Mouse (Mus musculus) spleen, adult 2 months (tissue): ENCODE data around the gene Cse1l. TPM values are rescaled to one million over a fixed set of nuclear protein-coding genes. Genes with fewer than 3 reads are reported as not detected.

ENCODE experiments used
- DNase-seq, 2 experiments: peaks; one replicate each; pipeline versions ENCODE4 v3.0.0 to v3.0.0-alpha.2; 2012 to 2021; ENCODE audit warnings: low spot score in 2 of 2, low read depth in 1 of 2
- H3K27ac ChIP-seq: fragments of 200-500 bp; 2 replicates; pipeline ENCODE4 v1.5.1; 2012; ENCODE audit warnings: low read length, inconsistent platforms; ENCODE audit not compliant: insufficient read depth
- H3K27me3 ChIP-seq: fragments of 200-500 bp; 2 replicates; pipeline ENCODE4 v1.6.1; 2012; ENCODE audit warnings: mild to moderate bottlenecking, moderate library complexity, low read length, inconsistent platforms; ENCODE audit not compliant: control insufficient read depth, insufficient read depth
- H3K36me3 ChIP-seq: fragments of 200-500 bp; 2 replicates; pipeline ENCODE4 v1.6.1; 2012; ENCODE audit warnings: mild to moderate bottlenecking, low read length, inconsistent platforms; ENCODE audit not compliant: control insufficient read depth, insufficient read depth
- H3K4me1 ChIP-seq: fragments of 200-500 bp; 2 replicates; pipeline ENCODE4 v1.6.1; 2011; ENCODE audit warnings: inconsistent platforms; ENCODE audit not compliant: control insufficient read depth, insufficient read depth, insufficient read length
- H3K4me3 ChIP-seq: fragments of 200-500 bp; 2 replicates; pipeline ENCODE4 v1.5.1; 2011; ENCODE audit warnings: mild to moderate bottlenecking, inconsistent platforms; ENCODE audit not compliant: insufficient read depth, insufficient read length; ENCODE audit errors: extremely low read depth
- CTCF ChIP-seq: fragments of 200-500 bp; IDR thresholded peaks from 2 replicates; pipeline ENCODE4 v1.5.1; 2011; ENCODE audit warnings: mild to moderate bottlenecking, inconsistent platforms; ENCODE audit not compliant: insufficient read depth, insufficient read length, insufficient replicate concordance; ENCODE audit errors: extremely low read depth
- POLR2A ChIP-seq: fragments of 200-500 bp; IDR thresholded peaks from 2 replicates; pipeline ENCODE4 v1.6.1; 2011; ENCODE audit warnings: low read depth, low read length, inconsistent platforms
- WGBS: fragments of 180-500 bp; shearing (Covaris S2); methylation state at CpG from one replicate; pipeline ENCODE4 v1.1.7; 2018; 5-methylcytosine and 5-hydroxymethylcytosine counted together
- polyA plus RNA-seq: library from polyadenylated mRNA; depleted of rRNA; stranded (reverse); fragments of >200 nt; gene quantifications from 2 replicates; pipeline ENCODE4 v1.2.3, GENCODE M21; 2012

The Cse1l gene
- polyA plus RNA-seq, 1 experiment: 12.1 TPM

DNA sequence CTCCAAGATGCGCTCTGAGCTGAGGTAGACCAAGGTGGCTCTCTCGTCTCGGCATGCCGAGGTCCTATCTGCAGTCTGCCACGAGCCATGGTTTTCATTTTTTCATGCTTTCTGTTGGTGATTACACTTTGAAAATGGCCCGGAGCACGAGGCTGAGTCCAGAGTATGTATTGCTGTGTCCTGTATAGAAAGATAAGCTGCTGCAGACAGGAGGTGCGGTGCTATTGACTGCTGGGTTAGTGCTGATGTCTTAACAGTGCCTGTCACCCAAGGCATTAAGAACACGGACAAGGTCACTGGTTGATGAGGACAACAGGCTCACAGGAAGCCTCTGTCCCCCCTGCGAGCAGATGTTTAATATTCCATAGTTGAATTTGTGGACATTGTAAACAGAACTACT, 34.9 kb upstream of the Cse1l start:
- H3K27ac ChIP-seq: no peak overlapping the region
- no peaks in the 10 kb centered on the region for H3K27me3 ChIP-seq
- peaks cover 34% of the 10 kb centered on the region for H3K36me3 ChIP-seq
- H3K4me1 ChIP-seq: peaks cover 2% of the 10 kb centered on the region; the same call in 1 of the 2 replicates
- WGBS: 92% methylated on average over 10 of the region's 10 CpGs
- TF ChIP-seq POLR2A: no peak
- no peak for TF ChIP-seq CTCF
- H3K4me3 ChIP-seq: no peak overlapping the region
- DNase-seq: no peak

DNA sequence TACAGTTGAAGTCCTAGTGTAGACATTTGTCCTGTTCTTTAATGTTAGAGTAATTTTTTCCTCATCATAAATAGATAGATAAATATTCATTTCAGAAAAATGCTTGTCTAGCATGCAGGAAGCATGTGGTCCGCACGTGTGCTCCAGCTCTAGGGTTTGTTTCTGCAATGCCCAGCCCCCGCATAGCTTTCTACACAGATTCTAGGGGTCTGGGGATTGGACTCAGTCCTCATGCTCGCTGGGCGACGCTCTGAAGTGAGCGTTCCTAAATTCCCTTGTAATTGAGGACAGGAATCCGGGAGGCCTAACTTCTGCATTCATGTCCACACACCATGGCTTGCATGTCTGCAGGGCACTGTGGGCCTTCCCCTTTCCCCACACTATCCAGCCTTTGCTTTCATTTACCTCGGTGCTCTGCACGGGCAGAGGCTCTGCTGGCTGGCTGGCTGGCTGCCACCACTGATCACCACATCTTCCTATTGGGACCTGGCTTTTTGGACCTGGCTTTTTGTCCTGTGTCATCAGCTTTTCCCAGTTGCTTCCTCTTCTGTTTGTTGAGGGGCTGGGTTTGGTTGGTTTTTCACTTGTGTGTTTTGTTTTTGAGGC, 31.1 kb upstream of the Cse1l start:
- no peak overlapping the region for H3K4me3 ChIP-seq
- H3K4me1 ChIP-seq: peaks cover 7% of the 10 kb centered on the region; the same call in 1 of the 2 replicates
- DNase-seq: no peak
- H3K36me3 ChIP-seq: peaks cover 26% of the 10 kb centered on the region
- H3K27ac ChIP-seq: peak overlapping the region; percentile 50
- H3K27me3 ChIP-seq: no peaks in the 10 kb centered on the region
- 49% methylated on average over 10 of the region's 10 CpGs for WGBS
- no peak for TF ChIP-seq CTCF
- no peak for TF ChIP-seq POLR2A

DNA sequence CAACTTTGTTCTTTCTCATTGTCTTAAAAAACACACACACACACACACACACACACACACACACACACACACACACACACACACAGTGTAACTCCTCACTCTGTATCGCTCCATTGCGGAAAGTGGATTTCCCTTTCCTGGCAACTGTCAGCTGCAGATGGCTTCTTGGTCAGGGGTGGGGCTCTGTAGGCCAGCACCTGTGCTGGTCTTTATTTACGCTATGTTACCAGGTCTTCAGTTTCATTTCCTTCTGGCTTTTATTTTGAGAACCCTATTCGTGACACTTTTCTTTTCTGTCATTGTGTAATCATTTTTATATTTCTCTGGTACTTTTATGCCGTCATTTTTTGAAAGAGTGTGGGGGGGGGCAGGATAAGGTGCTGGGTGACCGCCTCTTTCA, 30.3 kb upstream of the Cse1l start:
- DNase-seq: peak; percentile 49 to 81
- Histone ChIP-seq H3K4me3 (no peak overlapping the region), H3K4me1 (peaks cover 7% of the 10 kb centered on the region; the same call in 1 of the 2 replicates), H3K27ac (peak overlapping the region; percentile 93), H3K27me3 (no peaks in the 10 kb centered on the region), H3K36me3 (peaks cover 21% of the 10 kb centered on the region)
- TF ChIP-seq CTCF (no peak), POLR2A (no peak)
- 28% methylated on average over 6 of the region's 6 CpGs for WGBS

DNA sequence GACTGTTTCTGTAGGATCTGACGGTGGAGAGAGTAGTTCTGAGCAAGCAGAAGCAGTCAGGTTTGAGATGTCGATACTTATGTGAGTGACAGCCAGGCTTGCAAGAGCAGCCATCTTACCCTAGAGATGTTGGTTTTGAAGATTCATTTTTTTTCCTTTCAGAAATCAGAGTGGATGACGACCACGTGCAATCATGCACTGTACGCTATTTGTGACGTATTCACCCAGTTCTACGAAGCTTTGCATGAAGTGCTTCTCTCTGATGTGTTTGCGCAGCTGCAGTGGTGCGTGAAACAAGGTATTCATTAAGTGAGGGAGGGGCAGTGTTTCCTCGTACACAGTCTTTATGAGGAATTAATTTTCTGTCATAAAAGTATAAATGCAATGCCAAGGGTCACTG, 29.5 kb upstream of the Cse1l start:
- Histone ChIP-seq H3K27me3 (no peaks in the 10 kb centered on the region), H3K27ac (peak overlapping the region; percentile 93), H3K4me3 (no peak overlapping the region), H3K36me3 (peaks cover 18% of the 10 kb centered on the region), H3K4me1 (peaks cover 7% of the 10 kb centered on the region; the same call in 1 of the 2 replicates)
- peak in 1 of 2 experiments; percentile 67 for DNase-seq
- TF ChIP-seq CTCF: no peak
- no peak for TF ChIP-seq POLR2A
- WGBS: 55% methylated on average over 10 of the region's 10 CpGs

DNA sequence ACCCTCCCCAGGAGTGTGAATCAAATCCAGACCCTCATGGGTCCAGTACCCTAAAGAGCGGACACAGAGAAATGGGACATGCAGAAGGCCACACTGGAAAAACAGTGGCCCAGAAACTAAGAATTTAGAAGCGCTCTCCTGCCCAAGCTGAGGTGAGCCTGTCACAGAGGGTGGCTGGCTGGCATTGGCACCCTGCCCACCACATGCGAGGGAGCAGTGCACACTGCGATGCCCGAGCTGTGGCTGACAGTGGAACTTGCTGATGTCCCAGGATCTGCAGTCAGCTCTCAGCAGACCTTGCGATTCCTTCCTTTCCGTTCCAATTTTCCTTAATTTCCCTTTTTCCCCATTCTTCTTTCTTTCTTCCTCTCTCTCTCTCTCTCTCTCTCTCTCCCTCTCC, 20.8 kb upstream of the Cse1l start:
- Histone ChIP-seq H3K4me1 (no peaks in the 10 kb centered on the region), H3K27ac (no peak overlapping the region), H3K4me3 (no peak overlapping the region), H3K27me3 (no peaks in the 10 kb centered on the region), H3K36me3 (peaks cover 14% of the 10 kb centered on the region)
- TF ChIP-seq CTCF: no peak
- TF ChIP-seq POLR2A: no peak
- DNase-seq: no peak
- WGBS: 67% methylated on average over 7 of the region's 7 CpGs

- H3K4me1 ChIP-seq: no peaks in the 10 kb centered on the region
- no peak for TF ChIP-seq POLR2A
- TF ChIP-seq CTCF: no peak
- H3K4me3 ChIP-seq: no peak overlapping the region
- H3K27ac ChIP-seq: no peak overlapping the region
- 68% methylated on average over 10 of the region's 10 CpGs for WGBS
- peaks cover 16% of the 10 kb centered on the region for H3K36me3 ChIP-seq
- no peak for DNase-seq
- H3K27me3 ChIP-seq: no peaks in the 10 kb centered on the region
These were observed 20.2 kb upstream of the Cse1l start for GRCm38 (mm10) chr2:166885619-166886018.

DNA sequence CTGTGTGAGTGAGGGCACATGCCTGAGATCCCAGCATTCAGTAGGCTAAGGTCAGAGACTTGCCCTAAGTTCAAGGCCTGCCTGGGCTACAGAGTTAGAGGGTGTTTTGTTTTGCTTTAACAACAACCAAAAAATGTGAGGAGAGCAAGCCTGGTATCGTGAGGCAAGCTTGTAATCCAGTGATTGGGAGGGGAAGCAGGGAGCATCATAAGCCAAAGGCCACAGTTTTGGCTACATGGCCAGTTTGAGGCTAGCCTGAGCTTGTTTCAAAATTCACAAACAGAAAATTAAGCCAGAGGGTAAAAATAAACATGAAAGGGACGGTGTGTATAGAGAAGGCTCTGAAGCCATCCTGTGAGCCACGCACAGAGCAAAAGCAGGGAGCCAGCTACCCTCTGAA, 19.6 kb upstream of the Cse1l start:
- Histone ChIP-seq H3K4me3 (no peak overlapping the region), H3K36me3 (peaks cover 17% of the 10 kb centered on the region), H3K27me3 (no peaks in the 10 kb centered on the region), H3K27ac (no peak overlapping the region), H3K4me1 (no peaks in the 10 kb centered on the region)
- WGBS: 84% methylated on average over 3 of the region's 3 CpGs
- no peak for TF ChIP-seq POLR2A
- TF ChIP-seq CTCF: no peak
- no peak for DNase-seq
